Comparison of ENCODE assay signal across 22 mouse cellular contexts in the genomic region with DNA sequence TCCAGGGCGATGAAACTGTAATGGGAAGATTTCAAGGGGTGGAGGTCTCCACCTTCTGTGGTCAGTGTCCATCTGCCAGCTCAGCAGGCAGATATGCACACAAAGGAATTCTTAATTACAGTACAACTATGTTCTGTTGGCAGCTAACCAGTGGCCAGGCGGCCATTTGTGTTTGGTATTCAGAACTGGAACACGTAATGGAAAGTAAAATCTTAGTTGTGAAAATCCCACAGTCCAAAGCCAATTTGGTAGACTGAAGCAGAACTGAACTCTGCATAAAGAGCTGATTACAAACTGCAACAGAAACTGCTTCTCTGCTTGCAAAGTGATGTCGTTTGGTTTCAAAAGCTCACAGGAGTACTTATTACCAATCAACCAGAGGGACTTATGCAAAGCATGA. TPM values are rescaled to one million over a fixed set of nuclear protein-coding genes. Genes with fewer than 3 reads are reported as not detected.
DNase-seq lines count a peak whose midpoint lies in the region; ATAC-seq and TF ChIP-seq lines count a peak whose summit lies in the region.
"Had no signal": no experiment of that assay in that cellular context is flagged by ENCODE, and none has a peak within 500 bp of the region (broad histone marks: within the 10 kb centered on the region; RNA-seq: fewer than 3 reads in every experiment).

No protein-coding gene starts in this region.

- no peak overlapping the region for H3K27ac ChIP-seq in lung, embryonic 14.5 days (ENCODE audit: low read depth)
- H3K27ac ChIP-seq: embryonic facial prominence, embryonic 13.5 days; forebrain, embryonic 15.5 days; heart, embryonic 10.5 days; hindbrain, embryonic 13.5 days; hindbrain, postnatal 0 days had no signal

- 64% methylated on average over 4 of the region's 4 CpGs for WGBS in lung, embryonic 14.5 days

- no peaks in the 10 kb centered on the region for H3K36me3 ChIP-seq in lung, embryonic 14.5 days (ENCODE audit: insufficient read depth)
- H3K36me3 ChIP-seq: embryonic facial prominence, embryonic 13.5 days; forebrain, embryonic 15.5 days; heart, embryonic 10.5 days; hindbrain, embryonic 13.5 days had no signal

- no peak overlapping the region for H3K9ac ChIP-seq in lung, embryonic 14.5 days
- H3K9ac ChIP-seq: embryonic facial prominence, embryonic 13.5 days; forebrain, embryonic 15.5 days; hindbrain, embryonic 13.5 days had no signal

- no peak overlapping the region for H3K4me3 ChIP-seq in lung, embryonic 14.5 days (ENCODE audit: low read depth, low read length)
- H3K4me3 ChIP-seq: embryonic facial prominence, embryonic 13.5 days; forebrain, embryonic 15.5 days; heart, embryonic 10.5 days; hindbrain, embryonic 13.5 days had no signal

- no peak for ATAC-seq in lung, embryonic 14.5 days (ENCODE audit: insufficient read depth)
- ATAC-seq: forebrain, embryonic 15.5 days; hindbrain, postnatal 0 days had no signal

- H3K4me2 ChIP-seq in lung, embryonic 14.5 days, result no peak overlapping the region
- H3K4me2 ChIP-seq: embryonic facial prominence, embryonic 13.5 days; forebrain, embryonic 15.5 days; hindbrain, embryonic 13.5 days had no signal

- peak; percentile 25 for DNase-seq in lung, embryonic 14.5 days
- no peak for DNase-seq in lung, adult 18-20 months
- DNase-seq in retina, postnatal 1 day, result peak; percentile 3
- no peak for DNase-seq in retina, embryonic 14.5 days (ENCODE audit: low spot score)
- DNase-seq in Muller cell, postnatal 12 days (ENCODE audit: inconsistent ontology term), result peak; percentile 92
- DNase-seq in fibroblast of lung, adult 2 months (ENCODE audit: low read depth), result peak; percentile 40
- DNase-seq in layer of hippocampus, adult 11-12 months (ENCODE audit: low spot score), result no peak
- DNase-seq in thymus, postnatal 4 days, result no peak
- DNase-seq: adrenal gland, postnatal 10 days; cerebellum, adult 11-12 months; cerebellum, adult 9-11 months; cerebellum, postnatal 36 days; gastrocnemius, postnatal 36 days; heart, adult 11 months; heart, postnatal 14 days had no signal

- no peaks in the 10 kb centered on the region for H3K4me1 ChIP-seq in lung, embryonic 14.5 days (ENCODE audit: insufficient read depth)
- H3K4me1 ChIP-seq: embryonic facial prominence, embryonic 13.5 days; forebrain, embryonic 15.5 days; heart, embryonic 10.5 days; hindbrain, embryonic 13.5 days had no signal

- no peak for TF ChIP-seq CTCF in lung, embryonic 14.5 days (IDR thresholded peaks at IDR 0.05; ENCODE audit: low read depth)

- no peaks in the 10 kb centered on the region for H3K9me3 ChIP-seq in lung, embryonic 14.5 days (ENCODE audit: low read depth, low read length)
- H3K9me3 ChIP-seq: embryonic facial prominence, embryonic 13.5 days; forebrain, embryonic 15.5 days; heart, embryonic 10.5 days; hindbrain, embryonic 13.5 days had no signal

- no peaks in the 10 kb centered on the region for H3K27me3 ChIP-seq in lung, embryonic 14.5 days (ENCODE audit: insufficient read depth, low read length)
- H3K27me3 ChIP-seq: forebrain, embryonic 15.5 days had no signal

RNA-seq across cellular contexts. Expression of a gene that starts 18.5 kb away (rescaled TPM):
- polyA plus RNA-seq in lung, embryonic 14.5 days (2014; fragmentation: Nextera tagmentation; extraction: Ambion mirVana), result not detected in 2 replicates
- polyA plus RNA-seq: C2C12; forebrain, embryonic 15.5 days; heart, embryonic 10.5 days; heart, embryonic 14.5 days; hindbrain, embryonic 13.5 days; hindbrain, postnatal 0 days had no signal

Comparison
In these comparisons a context has a peak if more than half of its experiments do, and no peak if none do; other contexts are left out.
1. DNase-seq: peak in lung, embryonic 14.5 days (single experiment), retina, postnatal 1 day (single experiment), Muller cell, postnatal 12 days (single experiment) and fibroblast of lung, adult 2 months (single experiment); none in lung, adult 18-20 months (0 of 2), retina, embryonic 14.5 days (single experiment), layer of hippocampus, adult 11-12 months (single experiment) and thymus, postnatal 4 days (single experiment).